Mouse (Mus musculus) liver, embryonic 14.5 days (tissue): ENCODE measurements around the gene Pnpla6.

ENCODE experiments used
- CTCF ChIP-seq: IDR thresholded peaks from 2 replicates; pipeline ENCODE4 v1.5.1; 2016; ENCODE audit warnings: antibody characterized with exemption, low read depth, control low read depth
- EP300 ChIP-seq: IDR thresholded peaks from 2 replicates; pipeline ENCODE4 v1.6.1; 2016; ENCODE audit warnings: antibody characterized with exemption, low read depth

- no peak for TF ChIP-seq CTCF
- TF ChIP-seq EP300, result no peak
Measured at GRCm38 (mm10) chr8:3515260-3515671, at the start of gene Pnpla6.
